In genomic region chr12:106174981-106175700, GRCm38 (mm10) we compare ENCODE assay signal across 8 mouse cellular contexts.
DNase-seq lines count a peak whose midpoint lies in the region; ATAC-seq and TF ChIP-seq lines count a peak whose summit lies in the region.

No protein-coding gene starts in this region.

- WGBS in forebrain, embryonic 13.5 days, result 2% methylated on average over 27 of the region's 27 CpGs
- WGBS in limb, embryonic 11.5 days, result 3% methylated on average over 27 of the region's 27 CpGs
- 1% methylated on average over 27 of the region's 27 CpGs for WGBS in neural tube, embryonic 14.5 days

- TF ChIP-seq CTCF in E14TG2a.4 (conservative IDR thresholded peaks at IDR 0.05; ENCODE audit: low read length), result no peak

- H3K9ac ChIP-seq in forebrain, embryonic 13.5 days, result peak overlapping the region; percentile 57
- no peak overlapping the region for H3K9ac ChIP-seq in limb, embryonic 11.5 days (ENCODE audit: low read length)
- H3K9ac ChIP-seq in neural tube, embryonic 14.5 days (replicated peaks; ENCODE audit: low read depth, low read length), result peak overlapping the region; percentile 5

- H3K36me3 ChIP-seq in E14TG2a.4 (ENCODE audit: insufficient read depth, low read length), result no peaks in the 10 kb centered on the region
- no peaks in the 10 kb centered on the region for H3K36me3 ChIP-seq in forebrain, embryonic 13.5 days (ENCODE audit: poor library complexity, severe bottlenecking)
- no peaks in the 10 kb centered on the region for H3K36me3 ChIP-seq in limb, embryonic 11.5 days (ENCODE audit: control insufficient read depth, insufficient read depth, low read length)
- H3K36me3 ChIP-seq in neural tube, embryonic 14.5 days (ENCODE audit: control insufficient read depth, insufficient read depth, low read length), result no peaks in the 10 kb centered on the region

- peaks cover 77% of the 10 kb centered on the region for H3K4me1 ChIP-seq in E14TG2a.4 (replicated peaks; ENCODE audit: low read depth, low read length)
- peaks cover 39% of the 10 kb centered on the region for H3K4me1 ChIP-seq in forebrain, embryonic 13.5 days
- 0 out of 2 replicates have a peak, but pooled peaks cover 3% of the 10 kb centered on the region for H3K4me1 ChIP-seq in limb, embryonic 11.5 days (ENCODE audit: control insufficient read depth, insufficient read depth, low read length)
- H3K4me1 ChIP-seq in neural tube, embryonic 14.5 days (ENCODE audit: control insufficient read depth, insufficient read depth, low read length), result peaks cover 11% of the 10 kb centered on the region

- H3K27ac ChIP-seq in forebrain, embryonic 13.5 days, result peak overlapping the region; percentile 81
- H3K27ac ChIP-seq in limb, embryonic 11.5 days (replicated peaks; ENCODE audit: low read depth, low read length), result no peak overlapping the region
- peak overlapping the region; percentile 85 for H3K27ac ChIP-seq in neural tube, embryonic 14.5 days (ENCODE audit: low read depth, low read length)

- peak overlapping the region; percentile 80 for H3K4me2 ChIP-seq in forebrain, embryonic 13.5 days
- peak overlapping the region; percentile 71 for H3K4me2 ChIP-seq in limb, embryonic 11.5 days (ENCODE audit: low read depth, severe bottlenecking)
- peak overlapping the region; percentile 78 for H3K4me2 ChIP-seq in neural tube, embryonic 14.5 days (ENCODE audit: low read depth, low read length)

- ATAC-seq in forebrain, embryonic 13.5 days, result peak; percentile 39; the same call in 1 of the 2 replicates
- ATAC-seq in limb, embryonic 11.5 days (ENCODE audit: insufficient number of reproducible peaks, low FRiP score, low TSS enrichment, low read depth), result no peak
- ATAC-seq in neural tube, embryonic 14.5 days (ENCODE audit: low read depth), result peak; percentile 54

- H3K27me3 ChIP-seq in E14TG2a.4 (ENCODE audit: insufficient read depth, low read length), result peaks cover 4% of the 10 kb centered on the region; the same call in 1 of the 2 replicates
- peaks cover 17% of the 10 kb centered on the region; the same call in 1 of the 2 replicates for H3K27me3 ChIP-seq in forebrain, embryonic 13.5 days
- peaks cover 25% of the 10 kb centered on the region for H3K27me3 ChIP-seq in limb, embryonic 11.5 days (ENCODE audit: control insufficient read depth, insufficient read depth, low read length)
- no peaks in the 10 kb centered on the region for H3K27me3 ChIP-seq in neural tube, embryonic 14.5 days (ENCODE audit: control insufficient read depth, insufficient read depth, low read length)

- DNase-seq in cerebellum, adult 18-20 months, result peak; percentile 43 to 60
- DNase-seq in cerebellum, adult 11-12 months, result no peak
- DNase-seq in limb, embryonic 11.5 days (ENCODE audit: low spot score), result peak; percentile 44
- no peak for DNase-seq in yolk sac, embryonic 10.5 days (ENCODE audit: low spot score)
- DNase-seq in left cerebral cortex, adult 8-10 months (ENCODE audit: low spot score in 2 of 2), result no peak

- H3K9me3 ChIP-seq in E14TG2a.4 (ENCODE audit: low read length), result peaks cover 12% of the 10 kb centered on the region
- no peaks in the 10 kb centered on the region for H3K9me3 ChIP-seq in forebrain, embryonic 13.5 days (replicated peaks)
- no peaks in the 10 kb centered on the region for H3K9me3 ChIP-seq in limb, embryonic 11.5 days (ENCODE audit: control insufficient read depth, low read length)
- H3K9me3 ChIP-seq in neural tube, embryonic 14.5 days (ENCODE audit: control insufficient read depth, low read length), result no peaks in the 10 kb centered on the region

- H3K4me3 ChIP-seq in E14TG2a.4 (replicated peaks; ENCODE audit: low read length), result peak overlapping the region; percentile 59
- peak overlapping the region; percentile 44 for H3K4me3 ChIP-seq in forebrain, embryonic 13.5 days
- H3K4me3 ChIP-seq in limb, embryonic 11.5 days (ENCODE audit: low read depth, low read length), result peak overlapping the region; percentile 37
- H3K4me3 ChIP-seq in neural tube, embryonic 14.5 days (ENCODE audit: low read depth, low read length), result peak overlapping the region; percentile 26

Comparison
In these comparisons a context has a peak if more than half of its experiments do, and no peak if none do; other contexts are left out.
1. DNase-seq: peak in cerebellum, adult 18-20 months (2 of 2) and limb, embryonic 11.5 days (single experiment); none in cerebellum, adult 11-12 months (single experiment), yolk sac, embryonic 10.5 days (single experiment) and left cerebral cortex, adult 8-10 months (0 of 2).
2. Peak in every context shown above with its lines, with median percentiles within 50 percentile points of each other: H3K4me3 ChIP-seq and H3K4me2 ChIP-seq.